Mouse (Mus musculus): ENCODE measurements at regions not wholly inside any gene's neighbourhood (a gene's known extent, or its start where the extent isn't known, plus 50 kb on each side); places are given as distances from the start of the nearest gene placed in this dataset.

GRCm38 (mm10) chr5:68701342-68701741 lies 640.1 kb downstream of the Kctd8 start:
- ATAC-seq: no peak

GRCm38 (mm10) chr5:68705411-68706080 lies 635.9 kb downstream of the Kctd8 start:
- no peaks in the 10 kb centered on the region for H3K4me1 ChIP-seq (ENCODE audit: insufficient read depth, low read length)
- H3K9ac ChIP-seq (replicated peaks; ENCODE audit: low read length): no peak overlapping the region
- DNase-seq (ENCODE audit: low spot score) (peak; percentile 66), ATAC-seq (peak; percentile 87)
- H3K4me2 ChIP-seq (ENCODE audit: low read depth, low read length): no peak overlapping the region
- no peaks in the 10 kb centered on the region for H3K27me3 ChIP-seq (ENCODE audit: insufficient read depth, low read length)
- TF ChIP-seq CTCF (IDR thresholded peaks at IDR 0.05; ENCODE audit: low read depth): no peak
- H3K27ac ChIP-seq: no peak overlapping the region
- no peaks in the 10 kb centered on the region for H3K9me3 ChIP-seq (ENCODE audit: low read length)
- WGBS: 45% methylated on average over 2 of the region's 2 CpGs
- H3K4me3 ChIP-seq (ENCODE audit: low read length): no peak overlapping the region
- no peaks in the 10 kb centered on the region for H3K36me3 ChIP-seq (ENCODE audit: insufficient read depth, low read length)

More at GRCm38 (mm10) chr5:68701342-68701741, 640.1 kb downstream of the Kctd8 start:
- DNase-seq (ENCODE audit: low spot score): no peak
- Histone ChIP-seq H3K4me1 (ENCODE audit: insufficient read depth, low read length) (no peaks in the 10 kb centered on the region), H3K4me2 (ENCODE audit: low read depth, low read length) (no peak overlapping the region), H3K27ac (no peak overlapping the region), H3K36me3 (ENCODE audit: insufficient read depth, low read length) (no peaks in the 10 kb centered on the region), H3K27me3 (ENCODE audit: insufficient read depth, low read length) (no peaks in the 10 kb centered on the region), H3K9me3 (ENCODE audit: low read length) (no peaks in the 10 kb centered on the region), H3K4me3 (ENCODE audit: low read length) (no peak overlapping the region), H3K9ac (replicated peaks; ENCODE audit: low read length) (no peak overlapping the region)
- WGBS: 79% methylated on average over 3 of the region's 3 CpGs
- no peak for TF ChIP-seq CTCF (IDR thresholded peaks at IDR 0.05; ENCODE audit: low read depth)

- Histone ChIP-seq H3K4me2 (ENCODE audit: low read depth, low read length) (no peak overlapping the region), H3K9ac (replicated peaks; ENCODE audit: low read length) (no peak overlapping the region), H3K27ac (no peak overlapping the region), H3K36me3 (ENCODE audit: insufficient read depth, low read length) (no peaks in the 10 kb centered on the region), H3K27me3 (ENCODE audit: insufficient read depth, low read length) (no peaks in the 10 kb centered on the region), H3K4me1 (ENCODE audit: insufficient read depth, low read length) (no peaks in the 10 kb centered on the region), H3K4me3 (ENCODE audit: low read length) (no peak overlapping the region), H3K9me3 (ENCODE audit: low read length) (no peaks in the 10 kb centered on the region)
- no peak for TF ChIP-seq CTCF (IDR thresholded peaks at IDR 0.05; ENCODE audit: low read depth)
- DNase-seq (ENCODE audit: low spot score) (no peak), ATAC-seq (no peak)
- WGBS: 70% methylated on average over 4 of the region's 4 CpGs
Observed at GRCm38 (mm10) chr5:68726733-68727132, 614.7 kb downstream of the Kctd8 start.

- TF ChIP-seq CTCF (IDR thresholded peaks at IDR 0.05; ENCODE audit: low read depth): no peak
- H3K4me2 ChIP-seq (ENCODE audit: low read depth, low read length): no peak overlapping the region
- ATAC-seq: no peak
- H3K4me3 ChIP-seq (ENCODE audit: low read length): no peak overlapping the region
- no peaks in the 10 kb centered on the region for H3K4me1 ChIP-seq (ENCODE audit: insufficient read depth, low read length)
- DNase-seq (ENCODE audit: low spot score): no peak
- no peak overlapping the region for H3K27ac ChIP-seq
- H3K9me3 ChIP-seq (ENCODE audit: low read length): no peaks in the 10 kb centered on the region
- H3K9ac ChIP-seq (replicated peaks; ENCODE audit: low read length): no peak overlapping the region
- no peaks in the 10 kb centered on the region for H3K27me3 ChIP-seq (ENCODE audit: insufficient read depth, low read length)
- WGBS: 20% methylated on average over 5 of the region's 5 CpGs
- H3K36me3 ChIP-seq (ENCODE audit: insufficient read depth, low read length): no peaks in the 10 kb centered on the region
Observed at GRCm38 (mm10) chr5:68735186-68735585, 606.3 kb downstream of the Kctd8 start.

- no peak for DNase-seq (ENCODE audit: low spot score)
- no peaks in the 10 kb centered on the region for H3K9me3 ChIP-seq (ENCODE audit: low read length)
- H3K9ac ChIP-seq (replicated peaks; ENCODE audit: low read length): no peak overlapping the region
- no peaks in the 10 kb centered on the region for H3K4me1 ChIP-seq (ENCODE audit: insufficient read depth, low read length)
- no peak overlapping the region for H3K4me2 ChIP-seq (ENCODE audit: low read depth, low read length)
- H3K27ac ChIP-seq: no peak overlapping the region
- H3K36me3 ChIP-seq (ENCODE audit: insufficient read depth, low read length): no peaks in the 10 kb centered on the region
- no peak overlapping the region for H3K4me3 ChIP-seq (ENCODE audit: low read length)
- 87% methylated on average over 3 of the region's 3 CpGs for WGBS
- H3K27me3 ChIP-seq (ENCODE audit: insufficient read depth, low read length): no peaks in the 10 kb centered on the region
- no peak for ATAC-seq
- no peak for TF ChIP-seq CTCF (IDR thresholded peaks at IDR 0.05; ENCODE audit: low read depth)
Observed at GRCm38 (mm10) chr5:68750499-68750898, 591.0 kb downstream of the Kctd8 start.

GRCm38 (mm10) chr5:68753025-68753424 lies 588.5 kb downstream of the Kctd8 start:
- Histone ChIP-seq H3K4me1 (ENCODE audit: insufficient read depth, low read length) (no peaks in the 10 kb centered on the region), H3K4me3 (ENCODE audit: low read length) (no peak overlapping the region), H3K4me2 (ENCODE audit: low read depth, low read length) (no peak overlapping the region), H3K36me3 (ENCODE audit: insufficient read depth, low read length) (no peaks in the 10 kb centered on the region), H3K27ac (no peak overlapping the region), H3K27me3 (ENCODE audit: insufficient read depth, low read length) (no peaks in the 10 kb centered on the region), H3K9me3 (ENCODE audit: low read length) (no peaks in the 10 kb centered on the region), H3K9ac (replicated peaks; ENCODE audit: low read length) (no peak overlapping the region)
- DNase-seq (ENCODE audit: low spot score) (no peak), ATAC-seq (no peak)
- TF ChIP-seq CTCF (IDR thresholded peaks at IDR 0.05; ENCODE audit: low read depth): no peak

Data from hindbrain, postnatal 0 days (tissue).